Mouse (Mus musculus): ENCODE measurements at regions not wholly inside any gene's neighbourhood (a gene's known extent, or its start where the extent isn't known, plus 50 kb on each side); places are given as distances from the start of the nearest gene placed in this dataset.

GRCm38 (mm10) chr10:118711529-118711928, 158.5 kb downstream of the Dyrk2 start:
- DNase-seq (ENCODE audit: low read depth, low spot score): peak; percentile 57

- DNase-seq (ENCODE audit: low read depth, low spot score): no peak
Measured at GRCm38 (mm10) chr10:118711951-118712350, 158.1 kb downstream of the Dyrk2 start.

GRCm38 (mm10) chr10:118712951-118713350, 157.1 kb downstream of the Dyrk2 start:
- DNase-seq (ENCODE audit: low read depth, low spot score): no peak

GRCm38 (mm10) chr10:118714179-118714581, 155.8 kb downstream of the Dyrk2 start:
- peak; percentile 58 for DNase-seq (ENCODE audit: low read depth, low spot score)

- DNase-seq (ENCODE audit: low read depth, low spot score): no peak
Measured at GRCm38 (mm10) chr10:118714595-118714994, 155.4 kb downstream of the Dyrk2 start.

- DNase-seq (ENCODE audit: low read depth, low spot score): peak; percentile 29
Measured at GRCm38 (mm10) chr10:118720630-118721029, 149.4 kb downstream of the Dyrk2 start.

- DNase-seq (ENCODE audit: low read depth, low spot score): peak; percentile 36
Measured at GRCm38 (mm10) chr10:118722132-118722551, 147.9 kb downstream of the Dyrk2 start.

GRCm38 (mm10) chr10:118722671-118723070, 147.3 kb downstream of the Dyrk2 start:
- DNase-seq (ENCODE audit: low read depth, low spot score): no peak

GRCm38 (mm10) chr10:118736093-118736492, 133.9 kb downstream of the Dyrk2 start:
- DNase-seq (ENCODE audit: low read depth, low spot score): no peak

GRCm38 (mm10) chr10:118737064-118737463, 132.9 kb downstream of the Dyrk2 start:
- no peak for DNase-seq (ENCODE audit: low read depth, low spot score)

GRCm38 (mm10) chr10:118739849-118740481, 130.0 kb downstream of the Dyrk2 start:
- no peak for DNase-seq (ENCODE audit: low read depth, low spot score)

- DNase-seq (ENCODE audit: low read depth, low spot score): peak; percentile 84
Measured at GRCm38 (mm10) chr10:118743831-118744230, 126.2 kb downstream of the Dyrk2 start.

- peak; percentile 83 for DNase-seq (ENCODE audit: low read depth, low spot score)
Measured at GRCm38 (mm10) chr10:118746719-118747395, 123.2 kb downstream of the Dyrk2 start.

GRCm38 (mm10) chr10:118749039-118749438, 121.0 kb downstream of the Dyrk2 start:
- DNase-seq (ENCODE audit: low read depth, low spot score): no peak

GRCm38 (mm10) chr10:118749756-118750155, 120.3 kb downstream of the Dyrk2 start:
- DNase-seq (ENCODE audit: low read depth, low spot score): no peak

GRCm38 (mm10) chr10:118751110-118751509, 118.9 kb downstream of the Dyrk2 start:
- no peak for DNase-seq (ENCODE audit: low read depth, low spot score)

GRCm38 (mm10) chr10:118753061-118753775, 116.8 kb downstream of the Dyrk2 start:
- no peak for DNase-seq (ENCODE audit: low read depth, low spot score)

- no peak for DNase-seq (ENCODE audit: low read depth, low spot score)
Measured at GRCm38 (mm10) chr10:118754791-118755190, 115.2 kb downstream of the Dyrk2 start.

- peak; percentile 44 for DNase-seq (ENCODE audit: low read depth, low spot score)
Measured at GRCm38 (mm10) chr10:118758825-118759471, 111.1 kb downstream of the Dyrk2 start.

- no peak for DNase-seq (ENCODE audit: low read depth, low spot score)
Measured at GRCm38 (mm10) chr10:118760441-118760840, 109.6 kb downstream of the Dyrk2 start.

- DNase-seq (ENCODE audit: low read depth, low spot score): no peak
Measured at GRCm38 (mm10) chr10:118761101-118761868, 108.7 kb downstream of the Dyrk2 start.
